Mouse (Mus musculus) bone marrow, adult 2 months (tissue): Measurements from ENCODE around the gene Btnl4.
"Not testable (repeated sequence)": the region's sequence is repeated elsewhere in the genome, so short reads cannot be mapped to it uniquely, and the experiment has no call there.

Experiments
- CTCF ChIP-seq: fragments of 200-500 bp; IDR thresholded peaks from 2 replicates; pipeline ENCODE4 v1.5.1; 2011; ENCODE audit warnings: low read length, control low read depth; ENCODE audit not compliant: control insufficient read depth, insufficient read depth
- POLR2A ChIP-seq: fragments of 200-500 bp; IDR thresholded peaks from 2 replicates; pipeline ENCODE4 v1.6.1; 2011; ENCODE audit warnings: low read depth, mild to moderate bottlenecking, control low read depth, low read length, borderline replicate concordance; ENCODE audit not compliant: control insufficient read depth

DNA sequence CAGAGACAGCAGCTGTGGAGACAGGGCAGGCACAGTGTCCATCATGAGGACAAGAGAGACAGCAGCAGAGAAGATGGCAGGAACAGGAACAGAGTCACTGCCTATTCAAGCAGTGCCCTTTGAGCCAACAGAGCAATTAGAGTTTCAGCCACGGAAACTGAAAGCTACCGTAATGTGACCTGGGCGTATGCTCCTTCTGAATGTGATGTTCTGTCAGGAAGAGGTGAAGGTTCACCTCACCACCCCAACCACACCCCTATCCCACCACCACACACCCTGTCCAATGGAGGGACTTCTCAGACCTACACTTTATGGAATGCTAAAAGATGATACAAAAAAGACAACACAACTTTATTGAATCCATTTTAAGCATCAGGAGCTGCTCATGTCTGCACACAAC lies 20.2 kb upstream of the Btnl4 start:
- not testable (repeated sequence) for TF ChIP-seq POLR2A, CTCF
